Mouse (Mus musculus) intestine, embryonic 15.5 days (tissue): ENCODE data around the gene Myom1. TPM values are rescaled to one million over a fixed set of nuclear protein-coding genes. Genes with fewer than 3 reads are reported as not detected.

Experiments used
- ATAC-seq: fragments of 200-750 bp; cut with Nextera tagmentation; 2 replicates; pipeline ENCODE4 v1.8.0; 2017; ENCODE audit warnings: moderate TSS enrichment, moderate library complexity
- H3K27ac ChIP-seq: fragments of 300-500 bp; sonication (generic); 2 replicates; pipeline ENCODE4 v1.5.1; 2015; ENCODE audit warnings: mild to moderate bottlenecking, inconsistent platforms
- H3K27me3 ChIP-seq: fragments of 300-500 bp; sonication (generic); replicated peaks from 2 replicates; pipeline ENCODE4 v1.6.1; 2015; ENCODE audit warnings: inconsistent platforms
- H3K36me3 ChIP-seq: fragments of 300-500 bp; sonication (generic); 2 replicates; pipeline ENCODE4 v1.6.1; 2015; ENCODE audit warnings: inconsistent platforms
- H3K4me1 ChIP-seq: fragments of 300-500 bp; sonication (generic); replicated peaks from 2 replicates; pipeline ENCODE4 v1.6.1; 2015; ENCODE audit warnings: inconsistent platforms
- H3K4me2 ChIP-seq: fragments of 300-500 bp; sonication (generic); replicated peaks from 2 replicates; pipeline ENCODE4 v1.6.1; 2015; ENCODE audit warnings: mild to moderate bottlenecking, inconsistent platforms
- H3K4me3 ChIP-seq: fragments of 300-500 bp; sonication (generic); replicated peaks from 2 replicates; pipeline ENCODE4 v1.5.1; 2015; ENCODE audit warnings: inconsistent platforms
- H3K9ac ChIP-seq: fragments of 300-500 bp; sonication (generic); 2 replicates; pipeline ENCODE4 v1.6.1; 2015; ENCODE audit warnings: inconsistent platforms
- H3K9me3 ChIP-seq: fragments of 300-500 bp; sonication (generic); 2 replicates; pipeline ENCODE4 v1.6.1; 2016; ENCODE audit warnings: inconsistent platforms
- WGBS: fragments of 180-500 bp; shearing (Covaris S2); methylation state at CpG from one replicate; pipeline ENCODE4 v1.1.7; 2015; 5-methylcytosine and 5-hydroxymethylcytosine counted together
- polyA plus RNA-seq: library from polyadenylated mRNA; unstranded; fragments of >200 nt; fragmentation: Nextera tagmentation; extraction: Ambion mirVana; gene quantifications from 2 replicates; pipeline ENCODE4 v1.2.1, GENCODE M21; 2015

Gene Myom1
- polyA plus RNA-seq, 1 experiment from 2014 or later: 11.1 TPM

DNA sequence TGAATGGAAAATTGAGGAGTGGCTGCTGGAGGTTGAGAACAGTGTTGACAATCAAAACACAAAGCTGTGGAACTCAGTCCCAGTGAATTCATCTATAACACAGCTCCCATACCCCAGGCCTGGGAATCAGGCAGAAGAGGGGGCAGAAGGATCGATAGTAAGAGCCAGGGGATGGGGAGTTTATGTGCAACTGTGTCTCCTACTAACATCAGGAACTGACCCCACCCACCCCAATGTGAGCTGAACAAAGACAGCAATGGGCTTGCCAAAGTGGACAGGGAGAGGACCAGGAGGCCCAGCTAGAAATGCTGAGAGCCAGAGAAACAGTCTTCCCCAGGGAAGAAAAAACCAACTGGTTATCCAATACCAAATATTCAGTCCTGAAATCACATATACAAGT is 122.2 kb downstream of the Myom1 start:
- 77% methylated on average over 1 of the region's 1 CpGs for WGBS
- H3K27me3 ChIP-seq: no peaks in the 10 kb centered on the region
- H3K9me3 ChIP-seq: no peaks in the 10 kb centered on the region
- no peak overlapping the region for H3K27ac ChIP-seq
- H3K4me2 ChIP-seq: no peak overlapping the region
- H3K9ac ChIP-seq: no peak overlapping the region
- H3K4me3 ChIP-seq: no peak overlapping the region
- ATAC-seq: no peak
- H3K36me3 ChIP-seq: no peaks in the 10 kb centered on the region
- 0 out of 2 replicates have a peak, but pooled peaks cover 8% of the 10 kb centered on the region for H3K4me1 ChIP-seq

- no peak overlapping the region for H3K27ac ChIP-seq
- H3K27me3 ChIP-seq: no peaks in the 10 kb centered on the region
- no peak overlapping the region for H3K9ac ChIP-seq
- H3K36me3 ChIP-seq: no peaks in the 10 kb centered on the region
- ATAC-seq: no peak
- no peaks in the 10 kb centered on the region for H3K9me3 ChIP-seq
- peaks cover 13% of the 10 kb centered on the region; the same call in 1 of the 2 replicates for H3K4me1 ChIP-seq
- H3K4me2 ChIP-seq: no peak overlapping the region
- whole genome bisulfite sequencing: 60% methylated on average over 12 of the region's 12 CpGs
- no peak overlapping the region for H3K4me3 ChIP-seq
Observed at GRCm38 (mm10) chr17:71125519-71125918, 123.1 kb downstream of the Myom1 start.

DNA sequence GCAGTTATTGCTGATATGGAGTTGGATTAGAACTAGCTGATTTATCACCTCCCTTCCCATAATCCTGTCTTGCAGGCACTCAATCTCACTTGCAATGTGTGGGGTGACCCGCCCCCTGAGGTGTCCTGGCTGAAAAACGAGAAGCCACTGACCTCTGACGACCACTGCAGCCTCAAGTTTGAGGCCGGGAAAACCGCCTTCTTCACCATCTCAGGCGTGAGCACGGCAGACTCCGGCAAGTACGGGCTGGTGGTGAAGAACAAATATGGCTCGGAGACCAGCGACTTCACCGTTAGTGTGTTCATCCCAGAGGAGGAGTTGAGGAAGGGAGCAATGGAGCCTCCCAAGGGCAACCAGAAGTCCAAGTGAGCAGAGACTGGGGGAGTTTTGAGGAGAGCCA is 123.6 kb downstream of the Myom1 start:
- Histone ChIP-seq H3K27ac (no peak overlapping the region), H3K9me3 (no peaks in the 10 kb centered on the region), H3K4me2 (no peak overlapping the region), H3K27me3 (no peaks in the 10 kb centered on the region), H3K4me1 (peaks cover 13% of the 10 kb centered on the region; the same call in 1 of the 2 replicates), H3K36me3 (no peaks in the 10 kb centered on the region), H3K4me3 (no peak overlapping the region), H3K9ac (no peak overlapping the region)
- 72% methylated on average over 12 of the region's 12 CpGs for WGBS
- no peak for ATAC-seq

- ATAC-seq: no peak
- Histone ChIP-seq H3K36me3 (no peaks in the 10 kb centered on the region), H3K4me1 (peaks cover 13% of the 10 kb centered on the region; the same call in 1 of the 2 replicates), H3K4me2 (no peak overlapping the region), H3K27me3 (no peaks in the 10 kb centered on the region), H3K9ac (no peak overlapping the region), H3K27ac (peak overlapping the region; percentile 15; the same call in 1 of the 2 replicates), H3K4me3 (no peak overlapping the region), H3K9me3 (no peaks in the 10 kb centered on the region)
- 71% methylated on average over 7 of the region's 7 CpGs for WGBS
Observed at GRCm38 (mm10) chr17:71127464-71128110, 125.2 kb downstream of the Myom1 start.

DNA sequence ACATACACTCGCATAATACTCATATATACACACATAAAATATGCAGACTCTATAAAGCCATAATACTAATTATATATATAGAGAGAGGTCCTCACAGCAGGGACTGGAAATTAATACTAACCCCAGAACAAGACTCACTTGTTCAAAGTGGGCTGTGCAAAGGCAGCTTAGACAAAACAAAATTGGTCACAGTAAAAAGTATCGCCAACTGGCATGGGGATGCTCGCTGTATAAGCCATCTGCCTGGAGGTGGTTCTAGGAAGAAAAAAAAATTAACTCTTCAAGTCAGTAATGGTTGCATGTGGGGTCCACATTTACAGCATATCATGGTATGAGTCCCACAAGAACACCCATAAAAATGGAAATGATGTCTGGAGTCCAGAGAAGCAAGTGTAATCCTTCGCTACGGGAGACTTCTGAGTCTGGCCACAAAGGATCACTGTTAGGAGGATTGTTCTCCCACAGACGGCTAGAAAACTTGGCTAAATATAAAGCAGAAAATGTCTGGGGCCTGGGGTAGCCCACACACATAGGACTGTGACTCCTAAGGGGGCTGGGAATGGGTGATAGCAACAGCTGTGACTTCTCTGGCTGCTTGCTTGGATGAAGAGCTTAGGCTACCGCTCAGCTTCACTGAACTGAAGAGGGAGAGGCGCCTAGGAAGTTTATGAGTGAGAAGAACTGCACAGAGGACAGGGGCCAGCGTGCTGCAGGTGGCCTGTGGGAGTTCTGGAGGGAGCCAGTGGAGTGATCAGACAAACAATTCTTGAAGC is 127.2 kb downstream of the Myom1 start:
- peak; percentile 74 for ATAC-seq
- Histone ChIP-seq H3K4me3 (no peak overlapping the region), H3K9me3 (no peaks in the 10 kb centered on the region), H3K4me2 (no peak overlapping the region), H3K4me1 (peaks cover 9% of the 10 kb centered on the region; the same call in 1 of the 2 replicates), H3K27me3 (no peaks in the 10 kb centered on the region), H3K36me3 (no peaks in the 10 kb centered on the region), H3K9ac (no peak overlapping the region), H3K27ac (peak overlapping the region; percentile 25; the same call in 1 of the 2 replicates)
- WGBS: 46% methylated on average over 9 of the region's 9 CpGs

DNA sequence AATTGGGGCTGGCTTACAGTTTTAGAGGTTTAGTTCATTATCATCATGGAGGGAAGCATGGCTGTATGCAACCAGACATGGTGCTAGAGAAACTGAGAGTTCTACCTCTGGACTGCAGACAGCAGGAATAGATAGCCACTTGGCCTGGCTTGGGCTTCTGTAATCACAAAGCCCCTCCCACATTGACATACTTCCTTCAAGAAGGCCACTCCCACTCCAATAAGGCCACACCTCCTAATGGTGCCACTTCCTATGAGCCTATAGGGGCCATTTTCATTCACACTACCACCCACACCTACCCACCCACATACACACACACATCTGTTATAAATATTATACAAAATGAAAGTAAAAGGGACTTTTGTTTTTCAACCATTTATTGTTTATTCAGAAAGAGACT is 129.8 kb downstream of the Myom1 start:
- no peak for ATAC-seq

GRCm38 (mm10) chr17:71132856-71133439 is 130.5 kb downstream of the Myom1 start:
- Histone ChIP-seq H3K4me1 (peaks cover 6% of the 10 kb centered on the region; the same call in 1 of the 2 replicates), H3K36me3 (no peaks in the 10 kb centered on the region), H3K27ac (no peak overlapping the region), H3K9ac (no peak overlapping the region), H3K27me3 (no peaks in the 10 kb centered on the region), H3K9me3 (no peaks in the 10 kb centered on the region), H3K4me2 (no peak overlapping the region), H3K4me3 (no peak overlapping the region)
- ATAC-seq: no peak
- 81% methylated on average over 11 of the region's 11 CpGs for WGBS

More for the DNA sequence above, 129.8 kb downstream of the Myom1 start:
- H3K27me3 ChIP-seq: no peaks in the 10 kb centered on the region
- peaks cover 6% of the 10 kb centered on the region; the same call in 1 of the 2 replicates for H3K4me1 ChIP-seq
- H3K36me3 ChIP-seq: no peaks in the 10 kb centered on the region
- H3K9me3 ChIP-seq: no peaks in the 10 kb centered on the region
- no peak overlapping the region for H3K4me3 ChIP-seq
- H3K4me2 ChIP-seq: no peak overlapping the region
- no peak overlapping the region for H3K9ac ChIP-seq
- no peak overlapping the region for H3K27ac ChIP-seq

DNA sequence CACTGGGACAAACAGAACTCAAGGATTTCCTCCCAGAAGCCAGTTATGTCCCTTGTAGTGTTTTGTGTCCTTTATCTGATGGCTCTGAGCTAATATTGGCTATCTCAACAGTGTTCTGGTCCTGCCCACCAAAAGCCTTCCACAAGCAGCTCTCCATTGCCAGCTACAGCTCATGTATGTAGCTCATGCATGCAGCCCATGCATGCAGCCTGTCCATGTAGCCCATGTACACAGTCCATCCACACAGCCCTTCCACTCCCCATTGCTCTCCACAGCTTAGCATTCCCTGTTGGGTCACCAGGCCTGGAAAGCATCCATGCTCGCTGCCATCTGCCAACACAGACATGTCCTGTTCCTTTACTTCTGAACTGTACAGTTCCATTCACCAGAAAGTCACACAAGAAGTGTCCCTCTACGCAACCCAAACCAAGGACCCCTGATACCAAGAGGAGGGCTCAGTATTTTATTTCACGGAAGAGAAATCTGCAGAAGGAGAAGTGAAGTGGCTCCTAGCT is 132.1 kb downstream of the Myom1 start:
- Histone ChIP-seq H3K4me1 (peaks cover 6% of the 10 kb centered on the region; the same call in 1 of the 2 replicates), H3K4me2 (no peak overlapping the region), H3K36me3 (no peaks in the 10 kb centered on the region), H3K27ac (no peak overlapping the region), H3K9ac (no peak overlapping the region), H3K27me3 (no peaks in the 10 kb centered on the region), H3K4me3 (no peak overlapping the region), H3K9me3 (no peaks in the 10 kb centered on the region)
- WGBS: 86% methylated on average over 3 of the region's 3 CpGs
- ATAC-seq: no peak

DNA sequence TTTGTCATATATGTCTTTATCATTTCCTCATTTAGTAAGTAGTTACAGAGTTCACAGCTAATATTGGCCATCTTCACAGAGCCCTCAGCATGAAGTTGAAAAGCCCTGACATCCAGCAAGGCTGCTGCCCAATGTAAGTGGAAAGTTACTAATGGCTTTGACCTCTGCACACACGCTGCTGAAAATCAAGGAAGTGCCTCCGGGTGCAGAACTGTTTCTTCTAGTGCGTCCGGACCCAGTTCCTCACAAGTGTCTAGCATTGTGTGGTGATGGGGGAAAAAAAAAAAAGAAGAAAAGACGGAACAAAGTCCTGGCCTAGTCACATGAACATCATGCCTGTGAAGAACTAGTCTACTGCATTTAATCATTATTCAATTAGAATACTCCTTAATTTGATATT is 132.7 kb downstream of the Myom1 start:
- Histone ChIP-seq H3K4me1 (0 out of 2 replicates have a peak, but pooled peaks cover 2% of the 10 kb centered on the region), H3K9ac (no peak overlapping the region), H3K27ac (no peak overlapping the region), H3K9me3 (no peaks in the 10 kb centered on the region), H3K27me3 (no peaks in the 10 kb centered on the region), H3K36me3 (no peaks in the 10 kb centered on the region), H3K4me3 (no peak overlapping the region), H3K4me2 (no peak overlapping the region)
- 36% methylated on average over 5 of the region's 5 CpGs for WGBS
- no peak for ATAC-seq

GRCm38 (mm10) chr17:71135866-71136265 is 133.4 kb downstream of the Myom1 start:
- no peaks in the 10 kb centered on the region for H3K4me1 ChIP-seq
- no peaks in the 10 kb centered on the region for H3K36me3 ChIP-seq
- no peak overlapping the region for H3K4me3 ChIP-seq
- no peak overlapping the region for H3K27ac ChIP-seq
- H3K4me2 ChIP-seq: no peak overlapping the region
- 80% methylated on average over 5 of the region's 5 CpGs for WGBS
- no peak overlapping the region for H3K9ac ChIP-seq
- no peak for ATAC-seq
- H3K9me3 ChIP-seq: no peaks in the 10 kb centered on the region
- H3K27me3 ChIP-seq: no peaks in the 10 kb centered on the region

DNA sequence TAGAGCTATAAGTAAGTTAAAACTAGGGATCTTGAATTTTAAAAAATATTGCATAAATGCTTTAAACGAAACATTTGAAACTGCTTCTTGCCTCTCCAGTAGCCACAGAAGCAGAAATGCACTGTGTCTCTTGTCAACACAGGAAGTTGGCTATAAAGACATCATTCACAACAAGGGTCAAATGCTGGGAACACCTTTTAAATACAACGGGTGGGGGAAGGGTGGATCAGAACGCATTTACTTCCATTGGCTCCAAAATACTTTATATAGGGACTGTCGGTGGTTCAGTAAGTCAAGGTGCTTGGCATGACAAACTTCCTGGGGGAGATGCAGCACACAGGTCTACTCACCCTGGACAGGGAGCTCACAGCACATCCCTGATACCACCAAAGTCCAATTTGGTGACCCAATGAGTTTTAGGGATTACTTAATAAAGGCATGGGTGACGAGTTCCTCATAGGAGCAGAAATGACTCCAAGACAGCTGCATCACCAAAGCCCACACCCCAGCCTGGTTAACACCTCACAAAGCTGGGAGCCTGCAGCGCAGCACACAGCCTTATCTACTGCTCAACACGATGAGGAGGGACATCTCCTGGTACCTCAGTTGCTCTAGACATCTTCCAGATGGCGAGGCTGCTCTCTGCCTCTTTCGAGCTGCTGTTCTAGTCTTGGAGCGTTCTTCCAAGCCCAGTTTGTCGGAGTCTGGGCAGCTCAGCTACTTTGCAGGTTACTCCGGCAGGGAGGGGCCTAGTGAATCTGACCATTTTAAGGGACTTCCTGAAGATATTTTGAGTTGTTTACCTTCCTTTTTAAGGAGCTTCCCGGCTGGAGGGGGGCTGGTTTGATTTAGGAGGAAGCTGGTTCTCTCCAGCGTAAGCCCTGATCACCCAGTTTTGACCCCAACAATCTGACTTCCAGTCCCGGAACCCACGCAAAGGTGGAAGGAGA is 134.2 kb downstream of the Myom1 start:
- no peak overlapping the region for H3K4me2 ChIP-seq
- ATAC-seq: no peak
- no peak overlapping the region for H3K27ac ChIP-seq
- WGBS: 59% methylated on average over 16 of the region's 16 CpGs
- H3K4me1 ChIP-seq: no peaks in the 10 kb centered on the region
- no peaks in the 10 kb centered on the region for H3K36me3 ChIP-seq
- no peaks in the 10 kb centered on the region for H3K27me3 ChIP-seq
- H3K9ac ChIP-seq: no peak overlapping the region
- H3K9me3 ChIP-seq: no peaks in the 10 kb centered on the region
- H3K4me3 ChIP-seq: no peak overlapping the region
